Mouse (Mus musculus) E14TG2a.4 (cell line): ENCODE results near the gene AI837181.

Experiments
- H3K27me3 ChIP-seq: 2 replicates; pipeline ENCODE4 v1.6.1; 2014; ENCODE audit warnings: low read length, control low read depth; ENCODE audit not compliant: insufficient read depth
- H3K36me3 ChIP-seq: 2 replicates; pipeline ENCODE4 v1.6.1; 2014; ENCODE audit warnings: low read length, control low read depth; ENCODE audit not compliant: insufficient read depth
- H3K4me1 ChIP-seq: replicated peaks from 2 replicates; pipeline ENCODE4 v1.6.1; 2014; ENCODE audit warnings: low read depth, low read length, control low read depth
- H3K4me3 ChIP-seq: replicated peaks from 2 replicates; pipeline ENCODE4 v1.5.1; 2014; ENCODE audit warnings: mild to moderate bottlenecking, low read length
- H3K9me3 ChIP-seq: 2 replicates; pipeline ENCODE4 v1.6.1; 2014; ENCODE audit warnings: low read length, control low read depth
- CTCF ChIP-seq: conservative IDR thresholded peaks from 2 replicates; pipeline ENCODE4 v1.5.1; 2014; ENCODE audit warnings: low read length
- NANOG ChIP-seq: IDR thresholded peaks from 2 replicates; pipeline ENCODE4 v1.6.1; 2014; ENCODE audit warnings: borderline replicate concordance, low read length, mixed read lengths
- POU5F1 ChIP-seq: IDR thresholded peaks from 2 replicates; pipeline ENCODE4 v1.6.1; 2014; ENCODE audit warnings: low read length, borderline replicate concordance

AI837181 gene

DNA sequence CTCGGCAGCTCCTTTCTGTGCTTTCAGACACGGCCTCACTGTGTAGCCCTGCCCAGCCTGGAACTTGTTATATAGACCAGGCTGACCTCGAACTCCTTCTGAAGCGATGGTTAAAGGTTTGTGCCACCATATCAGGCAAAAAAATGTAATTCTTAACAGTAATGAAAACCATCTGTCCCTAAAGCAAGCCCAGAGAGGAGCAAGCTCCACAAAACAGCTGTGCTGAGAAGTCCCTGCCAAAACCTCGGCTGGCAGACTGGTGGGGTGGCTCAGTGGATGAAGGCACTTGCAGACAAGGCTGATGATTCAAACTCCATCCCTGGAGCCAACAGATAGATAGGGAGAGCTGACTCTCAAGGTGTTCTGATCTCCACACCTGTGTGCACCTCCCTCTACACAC lies 15.9 kb upstream of the AI837181 start:
- Histone ChIP-seq H3K4me1 (peaks cover 48% of the 10 kb centered on the region), H3K36me3 (no peaks in the 10 kb centered on the region), H3K27me3 (no peaks in the 10 kb centered on the region), H3K9me3 (no peaks in the 10 kb centered on the region), H3K4me3 (no peak overlapping the region)
- no peak for TF ChIP-seq POU5F1
- no peak for TF ChIP-seq CTCF
- TF ChIP-seq NANOG, result no peak

DNA sequence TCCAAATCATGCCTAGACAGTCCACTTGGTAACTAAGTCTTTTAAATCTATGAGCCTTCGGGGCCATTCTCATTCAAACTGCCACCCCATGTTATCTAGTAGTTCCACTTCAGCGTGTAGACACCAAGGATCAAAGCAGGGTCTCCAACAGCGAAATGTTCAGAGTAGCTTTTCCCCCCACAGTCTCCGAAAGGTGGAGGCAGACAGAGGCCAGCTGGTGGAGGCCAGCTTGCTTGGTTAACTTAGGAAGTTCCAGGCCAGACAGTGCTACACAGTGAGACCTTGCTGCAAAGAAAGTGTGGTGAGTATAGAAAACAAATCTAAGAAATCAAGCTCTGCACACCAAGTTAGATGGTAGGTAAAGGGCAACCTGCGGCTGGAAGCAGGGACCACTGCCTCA lies 14.3 kb upstream of the AI837181 start:
- Histone ChIP-seq H3K27me3 (0 out of 2 replicates have a peak, but pooled peaks cover 1% of the 10 kb centered on the region), H3K4me1 (peaks cover 50% of the 10 kb centered on the region), H3K36me3 (no peaks in the 10 kb centered on the region), H3K4me3 (no peak overlapping the region), H3K9me3 (no peaks in the 10 kb centered on the region)
- no peak for TF ChIP-seq CTCF
- no peak for TF ChIP-seq POU5F1

DNA sequence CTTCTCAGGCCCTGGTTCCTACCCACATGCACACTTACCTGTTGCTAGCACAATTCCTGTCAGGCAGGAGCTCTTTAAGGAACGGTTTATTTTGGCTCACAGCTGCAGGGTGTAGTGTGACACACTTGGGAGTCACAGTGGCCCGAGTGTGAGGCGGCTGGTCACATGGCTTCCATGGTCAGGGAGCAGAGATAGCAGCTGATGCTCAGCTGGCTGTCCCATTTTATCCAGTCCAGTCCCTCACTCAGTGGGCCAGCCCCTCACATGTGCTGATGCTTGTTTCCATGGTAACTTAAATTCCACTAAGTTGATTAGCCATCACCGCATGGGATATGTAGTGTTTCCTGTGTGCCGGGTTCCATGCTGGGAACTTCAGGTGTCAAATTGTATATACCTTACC lies 13.0 kb upstream of the AI837181 start:
- Histone ChIP-seq H3K9me3 (no peaks in the 10 kb centered on the region), H3K36me3 (no peaks in the 10 kb centered on the region), H3K27me3 (peaks cover 5% of the 10 kb centered on the region; the same call in 1 of the 2 replicates), H3K4me3 (no peak overlapping the region), H3K4me1 (peaks cover 48% of the 10 kb centered on the region)
- TF ChIP-seq CTCF (no peak), POU5F1 (no peak), NANOG (no peak)

DNA sequence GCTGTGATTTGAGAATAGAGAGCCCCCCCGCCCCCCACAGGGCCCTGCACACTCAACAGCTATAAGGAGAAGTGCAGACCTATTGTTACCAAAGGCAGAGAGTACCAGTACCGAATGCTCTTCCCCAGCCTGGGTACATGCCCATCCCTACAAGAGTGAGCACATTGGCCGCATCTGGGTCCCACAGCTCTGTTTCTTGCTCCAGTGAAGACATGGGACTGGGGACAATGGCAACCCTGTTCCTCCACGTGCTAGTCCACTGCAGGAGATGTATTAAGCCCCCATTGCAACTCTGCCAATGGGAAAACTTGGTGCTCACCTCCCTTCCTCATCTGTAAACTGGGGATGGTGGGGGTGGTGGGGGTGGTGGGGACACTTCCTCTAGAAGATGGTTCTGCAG lies 11.1 kb upstream of the AI837181 start:
- H3K27me3 ChIP-seq, result peaks cover 5% of the 10 kb centered on the region; the same call in 1 of the 2 replicates
- H3K4me1 ChIP-seq, result peaks cover 41% of the 10 kb centered on the region
- TF ChIP-seq CTCF (no peak), POU5F1 (no peak), NANOG (no peak)
- no peaks in the 10 kb centered on the region for H3K9me3 ChIP-seq
- no peak overlapping the region for H3K4me3 ChIP-seq
- no peaks in the 10 kb centered on the region for H3K36me3 ChIP-seq

DNA sequence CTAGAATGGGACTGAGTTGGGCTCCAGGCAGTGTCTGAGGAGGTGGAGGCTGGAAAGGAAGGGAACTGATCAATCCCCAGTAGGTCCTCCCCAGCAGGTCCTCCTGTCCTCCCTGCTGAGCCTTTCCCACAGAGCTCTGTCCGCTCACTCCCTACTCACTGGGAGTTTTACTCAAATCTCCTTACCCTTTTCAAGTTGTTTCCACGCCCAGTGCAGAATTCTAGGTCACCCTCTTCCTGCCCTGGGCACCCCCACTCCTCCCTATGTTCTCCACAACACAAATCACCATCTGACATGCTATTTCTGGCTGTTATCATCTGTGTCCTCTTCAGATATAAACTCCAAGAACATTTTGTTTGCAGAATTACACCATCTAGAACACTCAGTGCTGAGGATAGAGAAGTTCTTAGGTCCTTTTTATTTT lies 10.4 kb upstream of the AI837181 start:
- no peaks in the 10 kb centered on the region for H3K36me3 ChIP-seq
- H3K27me3 ChIP-seq, result peaks cover 5% of the 10 kb centered on the region; the same call in 1 of the 2 replicates
- H3K4me3 ChIP-seq, result no peak overlapping the region

DNA sequence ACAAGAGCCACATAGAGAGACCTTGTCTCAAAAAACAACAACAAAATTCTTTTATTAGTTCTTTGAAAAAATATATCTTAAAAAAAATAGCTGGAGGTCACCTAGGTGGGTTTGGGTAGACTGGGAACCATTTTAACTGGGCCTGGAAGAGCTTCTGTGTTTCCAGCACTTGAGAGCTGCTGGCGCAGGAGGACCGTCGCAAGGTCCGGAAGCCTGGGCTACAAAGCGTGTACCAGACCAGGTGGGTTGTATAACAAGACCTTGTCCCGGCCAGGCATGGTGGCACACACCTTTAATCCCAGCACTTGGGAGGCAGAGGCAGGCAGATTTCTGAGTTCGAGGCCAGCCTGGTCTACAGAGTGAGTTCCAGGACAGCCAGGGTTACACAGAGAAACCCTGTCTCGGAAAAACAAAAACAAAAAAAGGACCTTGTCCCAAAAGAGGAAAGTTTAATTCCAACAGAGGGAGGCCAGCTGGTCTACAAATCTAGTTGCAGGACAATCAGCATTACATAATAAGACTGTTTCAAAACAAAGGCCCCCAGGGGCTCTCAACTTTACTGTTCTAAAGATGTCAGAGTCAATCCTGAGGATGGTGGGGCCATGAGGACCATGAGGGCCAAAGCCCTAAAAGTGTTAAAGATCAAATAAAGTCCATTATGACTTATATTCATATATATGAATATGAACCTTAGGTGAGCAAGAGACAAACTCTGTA lies 6.0 kb upstream of the AI837181 start:
- TF ChIP-seq NANOG, result no peak
- TF ChIP-seq CTCF, result no peak
- no peak for TF ChIP-seq POU5F1
- peaks cover 5% of the 10 kb centered on the region; the same call in 1 of the 2 replicates for H3K27me3 ChIP-seq
- H3K9me3 ChIP-seq, result no peaks in the 10 kb centered on the region
- peaks cover 50% of the 10 kb centered on the region for H3K4me1 ChIP-seq
- peaks cover 38% of the 10 kb centered on the region for H3K36me3 ChIP-seq
- no peak overlapping the region for H3K4me3 ChIP-seq

More for the DNA sequence above, 10.4 kb upstream of the AI837181 start:
- no peaks in the 10 kb centered on the region for H3K9me3 ChIP-seq
- no peak for TF ChIP-seq CTCF
- TF ChIP-seq POU5F1, result no peak
- no peak for TF ChIP-seq NANOG
- peaks cover 35% of the 10 kb centered on the region for H3K4me1 ChIP-seq

DNA sequence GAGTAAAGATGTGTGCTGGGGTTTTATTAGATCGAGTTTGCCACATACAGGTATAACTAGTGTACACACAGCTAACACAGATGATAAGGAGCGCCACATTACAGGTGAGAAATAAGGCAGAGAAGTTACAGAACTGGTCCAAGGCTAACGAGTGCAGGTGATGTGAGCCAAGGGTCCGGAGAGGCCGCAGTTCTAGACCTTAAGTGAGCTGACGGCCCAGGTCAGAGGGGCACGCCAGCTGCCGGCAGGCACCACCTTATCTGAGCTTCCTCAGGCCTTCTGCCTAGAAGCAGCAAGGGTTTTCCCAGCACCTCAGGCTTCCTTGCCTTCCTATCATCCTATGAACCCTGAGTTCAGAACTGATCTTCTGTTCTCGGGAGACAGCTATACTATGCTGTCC lies 5.3 kb upstream of the AI837181 start:
- H3K4me3 ChIP-seq, result no peak overlapping the region
- H3K36me3 ChIP-seq, result peaks cover 38% of the 10 kb centered on the region
- H3K9me3 ChIP-seq, result no peaks in the 10 kb centered on the region
- H3K4me1 ChIP-seq, result peaks cover 52% of the 10 kb centered on the region
- H3K27me3 ChIP-seq, result peaks cover 5% of the 10 kb centered on the region; the same call in 1 of the 2 replicates
- TF ChIP-seq NANOG (no peak), POU5F1 (no peak)

DNA sequence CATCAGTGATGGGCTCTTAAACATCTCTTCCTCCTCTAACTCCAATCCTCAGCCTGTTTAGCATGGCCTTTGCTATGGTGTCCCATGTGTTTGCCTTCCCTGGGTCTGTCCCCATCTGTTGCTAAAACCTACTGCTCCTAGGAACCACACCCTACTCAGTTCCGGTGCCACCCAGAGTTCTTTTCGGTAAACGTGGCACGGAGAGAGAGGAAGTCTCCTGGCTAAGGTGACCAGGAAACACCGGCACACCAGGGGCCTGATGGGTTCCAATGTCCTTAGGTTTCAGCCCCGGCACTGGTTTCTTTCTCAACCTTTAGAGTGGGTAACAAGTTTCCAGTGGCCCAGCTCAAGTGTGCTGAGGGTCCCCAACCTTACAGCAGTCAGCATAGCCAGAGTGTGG lies 4.4 kb upstream of the AI837181 start:
- Histone ChIP-seq H3K4me1 (peaks cover 47% of the 10 kb centered on the region), H3K4me3 (no peak overlapping the region)
- TF ChIP-seq POU5F1, result no peak
- no peak for TF ChIP-seq NANOG
- no peak for TF ChIP-seq CTCF

DNA sequence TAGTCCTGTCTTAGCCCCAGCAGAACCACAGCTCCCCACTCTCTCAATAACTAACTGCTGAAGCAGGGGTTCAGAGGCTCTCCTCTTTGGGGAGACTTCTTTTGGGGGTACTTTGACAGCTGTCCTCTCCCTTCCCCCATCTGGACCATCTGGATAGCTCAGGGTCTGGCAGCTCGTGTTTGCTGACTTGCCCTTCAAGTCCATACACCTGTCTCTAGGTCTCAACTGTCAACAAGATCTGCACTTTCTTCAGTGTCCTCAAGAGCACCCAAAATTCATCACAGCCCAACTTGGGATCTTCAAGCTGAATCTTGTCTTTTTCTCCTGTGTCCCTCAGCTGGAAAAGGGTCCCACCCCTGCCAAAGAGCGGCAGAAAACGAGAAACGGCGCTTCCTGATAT lies 3.2 kb upstream of the AI837181 start:
- Histone ChIP-seq H3K27me3 (no peaks in the 10 kb centered on the region), H3K4me1 (peaks cover 54% of the 10 kb centered on the region), H3K4me3 (no peak overlapping the region), H3K36me3 (peaks cover 48% of the 10 kb centered on the region), H3K9me3 (no peaks in the 10 kb centered on the region)
- TF ChIP-seq POU5F1 (no peak), NANOG (no peak), CTCF (no peak)

More for the DNA sequence above, 4.4 kb upstream of the AI837181 start:
- Histone ChIP-seq H3K9me3 (no peaks in the 10 kb centered on the region), H3K27me3 (peaks cover 4% of the 10 kb centered on the region; the same call in 1 of the 2 replicates), H3K36me3 (peaks cover 38% of the 10 kb centered on the region)
